Mouse (Mus musculus): ENCODE results near the gene Tmem41b.

DNA sequence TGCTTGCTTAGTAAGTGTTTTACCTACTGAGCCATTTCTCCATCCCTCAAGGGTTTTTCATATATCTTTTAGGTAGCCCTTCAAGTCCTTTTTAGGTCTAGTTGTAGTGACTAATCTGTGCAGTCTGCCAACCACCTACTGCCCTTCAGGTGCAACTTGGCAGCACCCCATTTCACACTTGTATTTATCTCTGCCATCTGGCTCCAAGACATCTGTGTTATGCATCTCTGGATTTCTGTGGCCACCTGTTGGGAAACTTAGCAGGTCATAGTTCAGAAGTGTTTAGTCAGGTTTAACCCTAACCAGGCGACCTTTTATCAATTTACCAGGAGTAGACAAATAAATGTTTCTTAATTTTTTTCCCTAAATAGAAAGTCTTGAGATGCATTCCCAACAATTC is 24.7 kb upstream of the Tmem41b start:
- TF ChIP-seq GATA1 (IDR thresholded peaks at IDR 0.05; ENCODE audit: low read length) (no peak), TAL1 (IDR thresholded peaks at IDR 0.05; ENCODE audit: low read length) (no peak)

All from erythroblast, embryonic 14.5 days (primary cell).